Mouse (Mus musculus) left cerebral cortex, postnatal 4 days (tissue): ENCODE measurements at regions not wholly inside any gene's neighbourhood (a gene's known extent, or its start where the extent isn't known, plus 50 kb on each side); places are given as distances from the start of the nearest gene placed in this dataset.

ENCODE experiments used
- DNase-seq: peaks from one replicate; pipeline ENCODE4 v3.0.0-alpha.2; 2022
- intact Hi-C: fragments of 180-260 bp; cut with DNase I; formaldehyde crosslinking; loops from one replicate; pipeline ENCODE4 v1.15.1; 2025

GRCm38 (mm10) chr11:39794183-39794652 is 900.8 kb downstream of the Mat2b start:
- intact Hi-C loops, result no loop called here
- peak; percentile 64 for DNase-seq

- no peak for DNase-seq
- intact Hi-C loops, result no loop called here
Observed at GRCm38 (mm10) chr11:39792112-39792511, 902.9 kb downstream of the Mat2b start.
